Mouse (Mus musculus) olfactory bulb, adult 2 months (tissue): ENCODE measurements around the gene Sds.

Source experiments
- CTCF ChIP-seq: fragments of 200-500 bp; IDR thresholded peaks from 2 replicates; pipeline ENCODE4 v1.5.1; 2012; ENCODE audit warnings: low read depth, mild to moderate bottlenecking, low read length, moderate library complexity; ENCODE audit not compliant: insufficient read depth
- POLR2A ChIP-seq: fragments of 200-500 bp; IDR thresholded peaks from 2 replicates; pipeline ENCODE4 v1.6.1; 2012; ENCODE audit warnings: mild to moderate bottlenecking, low read depth, low read length, moderate library complexity; ENCODE audit not compliant: insufficient read depth

GRCm38 (mm10) chr5:120435006-120435681 is 41.2 kb upstream of the Sds start:
- TF ChIP-seq POLR2A (no peak), CTCF (no peak)
